Mouse (Mus musculus) right cerebral cortex, adult 18-20 months (tissue): ENCODE data around the gene Ppp1r15a.
"Not testable (repeated sequence)": the region's sequence is repeated elsewhere in the genome, so short reads cannot be mapped to it uniquely, and the experiment has no call there.

Source experiments
- DNase-seq: peaks from one replicate; pipeline ENCODE4 v3.0.0; 2022; ENCODE audit warnings: mixed read lengths

Ppp1r15a gene

GRCm38 (mm10) chr7:45516846-45517245, 9.2 kb downstream of the Ppp1r15a start:
- not testable (repeated sequence) for DNase-seq

DNA sequence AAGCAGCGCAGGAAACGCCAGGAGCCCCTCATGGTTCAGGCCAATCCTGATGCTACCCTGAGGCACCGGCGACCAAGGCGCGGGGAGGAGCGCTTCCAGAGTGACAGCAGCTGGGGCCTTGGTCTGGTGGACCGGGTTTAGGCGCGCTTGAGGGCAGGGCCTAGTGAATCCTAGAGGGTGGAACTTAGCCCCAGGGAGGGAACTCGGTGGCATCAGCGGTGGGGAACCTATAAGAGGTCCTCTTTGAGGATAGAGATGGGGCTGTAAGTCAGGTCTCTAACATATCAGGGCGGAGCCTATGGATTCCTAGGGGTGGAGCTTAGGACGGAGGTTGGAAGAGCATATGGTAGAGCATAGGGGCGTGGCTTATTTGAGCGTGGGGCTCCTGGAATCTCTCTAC, 10.6 kb downstream of the Ppp1r15a start:
- DNase-seq, result no peak

- no peak for DNase-seq
These were observed 11.7 kb downstream of the Ppp1r15a start for GRCm38 (mm10) chr7:45514411-45514810.

- DNase-seq, result peak; percentile 92
These were observed 15.9 kb downstream of the Ppp1r15a start, which contains the start of gene Nucb1 for GRCm38 (mm10) chr7:45509912-45510787. Gene Nucb1 (minus strand): TSS chr7:45510406.

DNA sequence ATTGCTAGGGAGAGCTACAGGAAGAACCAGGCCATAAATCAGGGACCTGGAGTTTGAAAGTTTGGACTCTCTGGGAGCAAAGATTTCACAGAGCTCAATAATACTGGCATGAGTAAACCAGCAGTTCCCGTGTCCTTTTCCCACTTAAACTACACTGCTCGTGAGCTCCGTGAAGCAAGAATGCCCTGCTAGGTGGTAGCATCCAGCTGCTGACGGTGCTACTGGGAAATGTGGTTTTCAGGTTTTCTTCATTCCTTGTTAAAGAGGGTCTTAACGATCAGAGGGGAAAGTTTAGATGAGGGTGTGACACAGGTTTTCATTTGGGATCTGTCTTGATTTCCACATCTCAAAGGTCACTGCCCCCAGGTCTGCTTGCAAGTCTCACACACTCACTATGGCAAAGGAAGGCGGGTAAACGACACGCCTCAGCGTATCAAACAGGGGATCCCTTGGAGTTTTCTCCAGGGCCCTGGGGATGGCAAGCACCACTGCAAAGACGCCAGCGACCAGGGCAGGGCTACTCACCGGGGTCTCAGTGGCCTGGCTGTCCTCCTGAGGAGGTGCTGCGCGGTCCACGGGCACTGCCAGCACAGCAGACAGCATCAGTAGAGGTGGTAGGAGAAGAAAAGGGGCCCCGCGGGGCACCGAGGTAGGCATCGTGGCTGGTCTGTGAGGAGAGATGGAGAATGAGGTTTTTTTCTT, 16.7 kb downstream of the Ppp1r15a start:
- no peak for DNase-seq

DNA sequence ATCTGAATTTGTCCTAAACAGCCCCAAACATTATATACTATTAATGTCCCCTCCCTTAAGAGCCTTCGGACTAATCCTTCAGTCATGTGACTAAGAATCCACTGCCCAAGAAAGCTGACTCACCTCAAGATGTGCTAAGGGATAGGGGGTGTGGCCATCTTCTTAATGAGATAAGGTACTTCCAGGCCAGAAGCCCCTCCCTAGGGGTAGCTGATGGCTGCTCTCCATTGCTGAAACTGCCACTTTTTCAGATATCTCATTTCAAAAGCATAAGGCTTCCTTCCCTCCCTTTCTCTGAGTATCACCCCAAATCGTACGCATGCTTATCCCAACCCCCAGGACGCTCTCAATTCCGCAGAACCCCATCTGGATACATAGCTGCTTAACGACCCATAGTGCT, 17.5 kb downstream of the Ppp1r15a start:
- no peak for DNase-seq

GRCm38 (mm10) chr7:45507583-45507982, 18.5 kb downstream of the Ppp1r15a start:
- DNase-seq, result no peak

DNA sequence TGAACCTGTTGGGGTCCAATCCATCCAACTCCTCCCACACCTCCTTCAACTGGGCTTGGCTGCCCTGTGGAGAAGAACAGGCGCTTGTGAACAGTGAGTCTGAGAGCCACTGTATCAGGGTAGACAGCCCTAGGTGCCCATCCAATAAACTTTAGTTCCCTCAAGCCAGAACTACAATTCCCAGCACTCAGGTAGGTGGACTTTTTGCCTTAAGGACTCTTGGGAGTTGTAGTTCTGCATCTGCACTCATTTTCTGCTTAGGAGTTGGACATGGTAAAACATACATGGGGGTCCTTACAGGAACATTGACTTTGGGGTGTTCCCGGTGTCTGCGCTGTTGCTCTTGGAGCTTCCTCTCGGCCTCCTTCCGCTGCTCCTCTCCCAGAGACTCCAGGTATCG, 27.6 kb downstream of the Ppp1r15a start:
- DNase-seq, result no peak

- DNase-seq, result no peak
These were observed 31.5 kb downstream of the Ppp1r15a start for GRCm38 (mm10) chr7:45494548-45494947.

DNA sequence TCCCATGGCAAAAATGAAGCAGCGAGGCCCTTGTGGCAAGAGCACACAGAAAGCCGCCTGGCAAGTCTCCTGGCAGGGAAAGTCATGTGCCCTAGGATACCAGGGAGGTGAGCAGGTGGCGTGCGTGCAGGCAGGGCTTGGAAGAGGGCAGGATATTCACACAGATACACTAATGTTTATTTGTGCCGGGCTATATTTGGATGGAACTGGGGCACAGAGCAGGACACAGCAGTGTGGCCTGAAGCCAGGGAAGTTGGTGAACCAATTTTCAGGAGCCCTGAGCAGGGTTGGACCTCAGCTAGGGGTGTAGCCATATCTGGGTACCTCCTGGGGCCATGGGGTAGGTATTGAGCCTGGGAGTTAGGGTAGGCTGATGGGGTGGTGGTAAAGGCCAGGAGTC, 33.1 kb downstream of the Ppp1r15a start:
- no peak for DNase-seq

- no peak for DNase-seq
These were observed 33.7 kb downstream of the Ppp1r15a start for GRCm38 (mm10) chr7:45492225-45492844.

DNA sequence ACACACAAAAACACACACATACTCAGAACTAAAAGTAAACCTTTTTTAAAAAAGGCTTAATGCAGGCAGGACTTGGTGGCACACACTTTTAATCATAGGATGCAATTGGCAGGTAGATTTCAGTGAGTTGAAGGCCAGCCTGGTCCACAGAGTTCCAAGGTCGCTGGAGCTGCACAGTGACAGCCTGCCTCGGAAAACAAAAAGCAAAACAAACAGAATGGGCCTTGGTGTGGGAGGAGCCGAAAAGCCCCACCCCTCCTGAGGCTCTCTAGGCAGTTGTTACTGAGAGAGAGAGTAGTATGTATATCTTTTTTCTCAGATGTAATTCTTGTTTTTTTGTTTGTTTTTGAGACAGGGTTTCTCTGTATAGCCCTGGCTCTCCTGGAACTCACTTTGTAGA, 34.8 kb downstream of the Ppp1r15a start:
- no peak for DNase-seq

GRCm38 (mm10) chr7:45490822-45491221, 35.2 kb downstream of the Ppp1r15a start:
- DNase-seq, result peak; percentile 52

DNA sequence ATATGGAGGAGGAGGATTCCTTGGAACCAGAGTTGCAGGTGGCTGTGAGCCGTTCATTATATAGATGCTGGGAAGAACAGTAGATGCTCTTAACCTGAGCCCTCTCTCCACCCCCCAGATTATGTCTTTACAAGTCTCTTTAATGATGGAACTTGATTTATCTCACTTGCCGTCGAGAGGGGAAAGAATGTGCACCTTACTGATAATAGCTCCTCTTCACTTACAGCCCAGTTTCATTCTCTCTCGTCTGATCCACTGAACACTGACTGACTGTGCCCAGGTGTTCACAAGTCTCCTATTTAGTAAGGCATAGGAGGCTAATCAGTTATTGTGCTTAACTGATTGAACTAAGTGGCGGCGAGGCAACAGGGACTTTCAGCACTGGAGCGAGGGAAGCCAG, 36.5 kb downstream of the Ppp1r15a start:
- DNase-seq, result no peak

- peak; percentile 39 for DNase-seq
These were observed 37.5 kb downstream of the Ppp1r15a start, which contains the start of gene Dhdh for GRCm38 (mm10) chr7:45488293-45489204. Gene Dhdh (minus strand): TSS chr7:45488805.

- no peak for DNase-seq
These were observed 38.2 kb downstream of the Ppp1r15a start for GRCm38 (mm10) chr7:45487861-45488292.

DNA sequence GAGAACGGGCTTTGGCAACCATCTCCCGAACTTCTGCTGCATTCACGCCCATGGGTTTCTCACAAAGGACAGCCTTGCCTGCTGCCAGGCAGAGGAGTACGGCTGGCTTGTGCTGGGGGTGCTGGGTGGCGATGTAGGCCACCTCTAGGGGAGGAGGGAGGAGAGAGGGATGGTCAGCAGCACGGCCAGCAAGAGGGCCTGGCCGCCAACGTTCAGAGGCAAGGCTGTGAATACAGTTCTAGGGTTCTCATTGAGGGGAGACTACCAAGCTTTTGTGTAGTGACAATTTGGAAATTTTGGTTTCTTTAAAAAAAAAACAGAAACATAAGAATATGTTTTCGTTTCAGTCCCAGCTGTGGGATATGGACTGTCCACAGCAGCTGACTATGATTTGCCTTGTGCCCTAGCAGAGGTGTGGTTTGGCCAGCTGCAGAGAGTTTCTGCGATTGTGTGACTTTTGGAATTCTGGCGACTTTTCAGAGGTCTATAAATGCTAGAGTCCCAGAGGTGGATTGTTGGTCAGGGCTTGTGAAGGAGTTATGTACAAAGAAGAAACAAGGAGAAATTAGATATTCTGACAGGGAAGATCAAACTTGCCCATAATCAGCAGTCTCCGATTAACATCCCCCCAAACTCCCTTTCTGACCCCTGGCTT, 39.2 kb downstream of the Ppp1r15a start, which contains the start of gene Gm45808:
Gm45808 (minus strand) TSS at position 51 of the 655 bp plus-strand sequence.
- DNase-seq, result no peak

DNA sequence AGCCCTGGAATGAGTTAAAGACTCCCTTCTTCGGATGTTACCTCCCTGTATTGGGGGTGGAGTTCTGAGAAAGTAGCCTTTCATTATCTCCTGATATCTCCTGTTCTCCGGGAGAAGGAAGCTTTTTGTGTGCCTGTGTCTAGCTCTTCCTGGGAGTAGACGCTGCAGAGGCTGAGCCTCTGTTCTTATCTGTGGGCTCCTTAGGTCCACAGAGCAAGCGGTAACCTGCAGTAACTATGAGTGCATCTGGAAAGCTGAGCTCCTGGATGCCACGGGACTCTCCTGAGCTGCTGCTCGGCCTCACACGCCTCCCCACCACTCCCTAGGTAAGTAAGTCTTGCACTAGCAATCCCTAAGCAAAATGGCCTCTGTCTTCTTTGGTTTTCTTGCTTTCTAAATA, 39.9 kb downstream of the Ppp1r15a start:
- DNase-seq, result no peak

GRCm38 (mm10) chr7:45484985-45485384, 41.1 kb downstream of the Ppp1r15a start:
- not testable (repeated sequence) for DNase-seq

- DNase-seq, result no peak
These were observed 43.9 kb downstream of the Ppp1r15a start for GRCm38 (mm10) chr7:45482166-45482565.

- DNase-seq, result peak; percentile 75
These were observed 44.6 kb downstream of the Ppp1r15a start, which contains the start of gene Tulp2 for GRCm38 (mm10) chr7:45481374-45481927. Gene Tulp2 (plus strand): TSS chr7:45481877.
